Mouse (Mus musculus): Measurements from ENCODE around the gene Rilp. TPM values are rescaled to one million over a fixed set of nuclear protein-coding genes. Genes with fewer than 3 reads are reported as not detected.
A peak's percentile ranks its signal among the peaks of the same experiment; 100 is the strongest.

Gene Rilp
- polyA plus RNA-seq, 1 experiment from 2014 or later, result 5.7 TPM

DNA sequence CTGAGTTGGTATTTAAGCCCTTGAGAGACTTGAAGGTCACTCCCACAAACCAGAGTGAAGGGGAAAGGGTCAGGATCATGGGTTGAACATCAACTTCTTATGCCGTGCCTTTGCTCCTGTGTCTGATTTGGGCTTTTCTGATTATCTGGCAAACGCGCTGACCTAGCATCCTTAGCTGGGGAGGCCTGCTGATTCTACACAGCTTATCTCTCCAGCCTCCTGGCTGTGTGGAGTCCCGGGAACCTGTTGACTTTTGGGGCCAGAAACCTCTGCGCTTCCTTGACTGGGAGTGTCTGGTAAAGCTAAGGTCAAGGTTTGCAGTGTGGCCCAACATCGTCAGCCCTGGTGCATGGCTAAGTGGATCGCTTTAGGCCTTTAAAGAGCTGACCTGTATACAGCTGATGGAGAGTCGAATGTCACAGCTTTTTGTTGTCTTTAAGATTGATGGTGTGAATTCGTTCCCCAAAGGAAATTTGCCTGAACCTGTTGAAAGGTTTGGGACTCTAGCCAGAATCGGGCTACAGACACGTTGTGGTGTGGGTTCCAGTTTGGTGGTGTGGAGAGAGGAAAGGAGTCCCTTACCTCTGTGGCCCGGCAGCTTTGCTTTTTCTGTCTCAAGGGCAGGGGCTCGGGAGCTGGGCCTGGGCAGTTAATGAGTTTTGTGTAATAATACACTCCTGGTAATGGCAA is 25.4 kb downstream of the Rilp start:
- Histone ChIP-seq H3K9ac (ENCODE audit: low read length) (peak overlapping the region; percentile 39; the same call in 1 of the 2 replicates), H3K36me3 (ENCODE audit: control insufficient read depth, insufficient read depth, low read length) (no peaks in the 10 kb centered on the region), H3K27ac (replicated peaks in 1 of 2; ENCODE audit: control insufficient read depth in 1 of 2, insufficient read depth in 1 of 2, low read depth in 2 of 2, low read length in 2 of 2) (peak overlapping the region; percentile 9 to 30; a peak in 1 of 4 replicates), H3K27me3 (ENCODE audit: control insufficient read depth, insufficient read depth, low read length) (no peaks in the 10 kb centered on the region), H3K4me3 (ENCODE audit: control insufficient read depth in 1 of 2, insufficient read depth in 1 of 2, low read depth in 1 of 2, low read length in 2 of 2) (no peak overlapping the region), H3K4me1 (ENCODE audit: control insufficient read depth in 2 of 2, insufficient read depth in 2 of 2, low read length in 2 of 2) (peaks cover 27 to 35% of the 10 kb centered on the region in 2 experiments), H3K4me2 (ENCODE audit: low read length) (no peak overlapping the region), H3K9me3 (ENCODE audit: control insufficient read depth, low read length) (no peaks in the 10 kb centered on the region)
- 33% methylated on average over 13 of the region's 13 CpGs for WGBS
- no peak for ATAC-seq (ENCODE audit: insufficient number of reproducible peaks, insufficient read depth, low FRiP score, low read depth)

DNA sequence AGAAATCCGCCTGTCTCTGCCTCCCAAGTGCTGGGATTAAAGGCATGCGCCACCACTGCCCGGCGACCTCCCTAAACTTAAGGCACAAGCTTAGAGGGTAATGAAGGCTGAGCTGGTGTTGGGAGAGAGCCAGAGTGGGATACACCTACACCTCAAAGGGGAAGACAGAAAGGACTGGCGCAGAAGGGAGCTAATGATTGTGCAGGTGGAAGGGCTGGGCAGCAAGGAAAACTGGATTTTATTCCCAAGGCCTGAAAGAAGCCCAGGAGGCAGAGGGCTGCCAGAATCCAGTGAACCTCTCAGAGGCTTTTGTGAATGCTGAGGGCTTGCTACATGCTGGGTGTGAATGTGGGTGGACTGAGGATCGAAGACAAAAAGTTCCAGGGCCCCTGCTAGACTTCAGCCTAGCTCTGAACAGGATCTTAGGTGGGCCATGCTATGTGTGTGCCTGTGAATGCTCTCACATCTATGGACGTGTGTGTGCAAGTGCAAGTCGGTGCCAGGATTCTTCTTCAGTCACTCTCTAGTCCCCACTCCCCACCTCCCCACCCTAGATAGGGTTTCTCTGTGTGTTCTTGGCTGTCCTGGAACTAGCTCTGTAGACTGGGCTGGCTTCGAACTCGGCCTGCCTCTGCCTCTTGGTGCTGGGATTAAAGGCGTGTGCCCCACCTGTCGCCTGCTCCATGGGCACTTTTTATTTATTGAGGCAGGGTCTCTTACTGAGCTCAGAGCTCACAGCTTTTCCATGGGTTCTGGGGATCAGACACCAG is 26.5 kb downstream of the Rilp start:
- H3K9me3 ChIP-seq (ENCODE audit: control insufficient read depth, low read length), result no peaks in the 10 kb centered on the region
- H3K4me3 ChIP-seq (ENCODE audit: control insufficient read depth in 1 of 2, insufficient read depth in 1 of 2, low read depth in 1 of 2, low read length in 2 of 2), result no peak overlapping the region
- no peak overlapping the region for H3K4me2 ChIP-seq (ENCODE audit: low read length)
- no peaks in the 10 kb centered on the region for H3K27me3 ChIP-seq (ENCODE audit: control insufficient read depth, insufficient read depth, low read length)
- H3K27ac ChIP-seq (replicated peaks in 1 of 2; ENCODE audit: control insufficient read depth in 1 of 2, insufficient read depth in 1 of 2, low read depth in 2 of 2, low read length in 2 of 2), result no peak overlapping the region
- H3K36me3 ChIP-seq (ENCODE audit: control insufficient read depth, insufficient read depth, low read length), result no peaks in the 10 kb centered on the region
- H3K4me1 ChIP-seq (ENCODE audit: control insufficient read depth in 2 of 2, insufficient read depth in 2 of 2, low read length in 2 of 2), result peaks cover 35 to 40% of the 10 kb centered on the region in 2 experiments
- 89% methylated on average over 12 of the region's 12 CpGs for WGBS
- ATAC-seq (ENCODE audit: insufficient number of reproducible peaks, insufficient read depth, low FRiP score, low read depth), result no peak
- H3K9ac ChIP-seq (ENCODE audit: low read length), result no peak overlapping the region

DNA sequence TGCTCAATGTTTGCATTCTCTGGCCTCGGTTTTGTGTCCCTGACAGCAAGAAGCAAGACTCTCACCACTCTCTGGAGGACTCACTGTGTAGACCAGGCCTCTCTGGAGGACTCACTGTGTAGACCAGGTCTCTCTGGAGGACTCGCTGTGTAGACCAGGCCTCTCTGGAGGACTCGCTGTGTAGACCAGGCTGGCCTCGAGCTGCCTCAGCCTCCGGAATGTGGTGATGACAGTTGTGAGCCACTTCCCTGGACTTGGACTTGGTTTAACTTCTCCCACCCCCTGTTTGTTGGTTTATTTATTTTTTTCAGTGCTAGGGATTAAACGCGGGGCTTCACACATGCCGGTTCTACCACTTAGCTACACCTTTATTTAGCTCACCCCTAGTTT is 27.1 kb downstream of the Rilp start:
- H3K27ac ChIP-seq (replicated peaks in 1 of 2; ENCODE audit: control insufficient read depth in 1 of 2, insufficient read depth in 1 of 2, low read depth in 2 of 2, low read length in 2 of 2), result no peak overlapping the region
- no peak overlapping the region for H3K4me3 ChIP-seq (ENCODE audit: control insufficient read depth in 1 of 2, insufficient read depth in 1 of 2, low read depth in 1 of 2, low read length in 2 of 2)
- no peak overlapping the region for H3K9ac ChIP-seq (ENCODE audit: low read length)
- no peaks in the 10 kb centered on the region for H3K9me3 ChIP-seq (ENCODE audit: control insufficient read depth, low read length)
- no peak for ATAC-seq (ENCODE audit: insufficient number of reproducible peaks, insufficient read depth, low FRiP score, low read depth)
- WGBS, result 72% methylated on average over 8 of the region's 8 CpGs
- H3K36me3 ChIP-seq (ENCODE audit: control insufficient read depth, insufficient read depth, low read length), result no peaks in the 10 kb centered on the region
- H3K4me1 ChIP-seq (ENCODE audit: control insufficient read depth in 2 of 2, insufficient read depth in 2 of 2, low read length in 2 of 2), result peaks cover 35 to 40% of the 10 kb centered on the region in 2 experiments
- H3K27me3 ChIP-seq (ENCODE audit: control insufficient read depth, insufficient read depth, low read length), result no peaks in the 10 kb centered on the region
- no peak overlapping the region for H3K4me2 ChIP-seq (ENCODE audit: low read length)

DNA sequence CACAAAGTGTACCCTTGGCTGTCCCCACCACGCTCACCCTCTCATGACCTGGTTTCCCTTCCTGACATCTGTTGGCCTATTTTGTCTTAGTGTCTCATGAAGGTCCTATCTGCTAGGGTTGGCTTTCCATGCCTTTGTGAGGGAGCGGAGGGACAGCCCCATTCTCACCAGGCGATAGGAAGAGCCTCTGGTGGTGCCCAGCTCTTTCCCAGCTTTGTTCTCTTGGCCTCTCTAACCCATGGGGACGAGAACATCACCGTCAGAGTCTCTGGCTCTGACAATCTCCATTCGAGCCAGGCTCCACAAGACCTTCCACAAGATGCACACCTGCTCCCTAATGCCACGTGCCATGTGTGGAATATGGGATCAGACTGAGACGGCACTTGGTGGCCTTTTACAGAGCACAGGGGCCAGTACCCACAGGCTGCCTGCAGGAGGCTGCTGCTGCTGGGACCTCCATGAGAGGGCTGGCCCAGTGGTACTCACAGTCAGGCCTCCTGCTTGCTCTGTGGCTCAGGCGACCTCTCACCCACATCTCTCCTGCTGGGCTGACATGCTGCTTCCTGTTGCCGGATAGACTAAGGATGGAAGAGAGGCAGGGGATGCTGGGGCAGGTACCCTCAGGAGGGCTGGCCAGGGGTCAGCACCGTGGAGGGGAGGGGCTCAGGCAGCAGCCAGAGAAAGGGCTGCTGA is 27.7 kb downstream of the Rilp start:
- no peak for ATAC-seq (ENCODE audit: insufficient number of reproducible peaks, insufficient read depth, low FRiP score, low read depth)
- H3K9ac ChIP-seq (ENCODE audit: low read length), result no peak overlapping the region
- H3K27me3 ChIP-seq (ENCODE audit: control insufficient read depth, insufficient read depth, low read length), result no peaks in the 10 kb centered on the region
- H3K27ac ChIP-seq (replicated peaks in 1 of 2; ENCODE audit: control insufficient read depth in 1 of 2, insufficient read depth in 1 of 2, low read depth in 2 of 2, low read length in 2 of 2), result no peak overlapping the region; a peak in 1 of 4 replicates
- no peak overlapping the region for H3K4me3 ChIP-seq (ENCODE audit: control insufficient read depth in 1 of 2, insufficient read depth in 1 of 2, low read depth in 1 of 2, low read length in 2 of 2)
- no peaks in the 10 kb centered on the region for H3K36me3 ChIP-seq (ENCODE audit: control insufficient read depth, insufficient read depth, low read length)
- WGBS, result 55% methylated on average over 11 of the region's 11 CpGs
- H3K4me1 ChIP-seq (ENCODE audit: control insufficient read depth in 2 of 2, insufficient read depth in 2 of 2, low read length in 2 of 2), result peaks cover 29 to 34% of the 10 kb centered on the region in 2 experiments
- no peak overlapping the region for H3K4me2 ChIP-seq (ENCODE audit: low read length)
- H3K9me3 ChIP-seq (ENCODE audit: control insufficient read depth, low read length), result no peaks in the 10 kb centered on the region

DNA sequence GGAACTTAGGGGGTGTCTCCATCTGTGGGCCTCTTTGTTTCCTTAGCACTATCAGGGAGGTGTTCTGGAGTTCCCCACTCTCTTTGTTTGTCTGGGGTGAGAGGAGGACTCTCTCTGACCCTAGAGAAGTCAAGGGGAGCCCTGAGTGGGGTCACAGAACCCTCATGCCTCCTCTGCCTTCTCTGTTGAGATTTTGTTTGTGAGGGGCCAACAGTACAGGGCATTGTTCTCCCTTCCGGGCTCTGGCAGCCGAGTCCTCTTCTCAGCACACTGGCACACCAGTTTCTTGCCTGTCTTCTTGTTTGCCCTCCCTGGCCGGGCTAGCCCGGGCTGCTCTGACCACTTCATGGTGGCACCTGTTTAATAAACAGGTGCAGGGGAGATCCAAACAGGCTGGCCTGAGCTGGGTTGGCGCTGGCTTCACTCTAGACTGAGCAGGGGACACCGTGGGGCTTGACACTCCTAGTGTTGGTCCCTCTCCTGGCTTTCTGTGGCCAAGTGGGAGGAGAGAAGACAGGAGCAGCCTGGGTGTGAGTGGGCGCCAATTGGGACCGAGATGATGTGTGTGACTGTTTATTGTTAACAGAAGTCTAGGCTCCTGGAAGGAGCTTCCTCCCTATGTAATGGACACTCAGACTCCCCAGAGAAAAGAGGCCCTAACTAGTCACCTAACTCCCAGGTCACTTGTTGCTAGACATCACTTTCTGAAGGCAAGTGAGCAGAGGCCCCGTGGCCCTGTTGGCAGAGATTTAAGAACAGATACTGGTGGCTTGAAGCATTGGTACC is 28.5 kb downstream of the Rilp start:
- peaks cover 27 to 33% of the 10 kb centered on the region in 2 experiments for H3K4me1 ChIP-seq (ENCODE audit: control insufficient read depth in 2 of 2, insufficient read depth in 2 of 2, low read length in 2 of 2)
- peak overlapping the region in 1 of 2 experiments; percentile 47; a peak in 2 of 4 replicates for H3K27ac ChIP-seq (replicated peaks in 1 of 2; ENCODE audit: control insufficient read depth in 1 of 2, insufficient read depth in 1 of 2, low read depth in 2 of 2, low read length in 2 of 2)
- H3K4me2 ChIP-seq (ENCODE audit: low read length), result no peak overlapping the region
- H3K9ac ChIP-seq (ENCODE audit: low read length), result no peak overlapping the region
- no peak overlapping the region for H3K4me3 ChIP-seq (ENCODE audit: control insufficient read depth in 1 of 2, insufficient read depth in 1 of 2, low read depth in 1 of 2, low read length in 2 of 2)
- H3K9me3 ChIP-seq (ENCODE audit: control insufficient read depth, low read length), result no peaks in the 10 kb centered on the region
- WGBS, result 63% methylated on average over 9 of the region's 9 CpGs
- no peaks in the 10 kb centered on the region for H3K36me3 ChIP-seq (ENCODE audit: control insufficient read depth, insufficient read depth, low read length)
- ATAC-seq (ENCODE audit: insufficient number of reproducible peaks, insufficient read depth, low FRiP score, low read depth), result no peak
- no peaks in the 10 kb centered on the region for H3K27me3 ChIP-seq (ENCODE audit: control insufficient read depth, insufficient read depth, low read length)

DNA sequence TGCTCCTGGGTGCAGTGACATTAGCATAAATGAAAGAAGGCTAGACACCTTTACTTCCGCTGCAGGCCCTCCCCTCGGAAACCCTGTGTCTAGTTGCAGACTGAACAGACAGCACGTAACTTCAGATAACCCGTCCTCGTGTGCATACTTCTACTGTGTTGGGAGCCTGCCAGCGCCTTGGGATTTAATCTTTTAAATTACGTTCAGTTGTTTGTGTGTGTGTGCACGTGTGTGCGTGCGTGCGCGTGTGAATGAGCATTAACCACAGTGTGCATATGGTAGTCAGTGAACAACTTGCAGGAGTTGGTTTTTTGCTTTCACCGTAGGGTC is 29.0 kb downstream of the Rilp start:
- no peak for ATAC-seq (ENCODE audit: insufficient number of reproducible peaks, insufficient read depth, low FRiP score, low read depth)
- Histone ChIP-seq H3K9me3 (ENCODE audit: control insufficient read depth, low read length) (no peaks in the 10 kb centered on the region), H3K36me3 (ENCODE audit: control insufficient read depth, insufficient read depth, low read length) (no peaks in the 10 kb centered on the region), H3K4me2 (ENCODE audit: low read length) (no peak overlapping the region), H3K27ac (replicated peaks in 1 of 2; ENCODE audit: control insufficient read depth in 1 of 2, insufficient read depth in 1 of 2, low read depth in 2 of 2, low read length in 2 of 2) (no peak overlapping the region), H3K4me1 (ENCODE audit: control insufficient read depth in 2 of 2, insufficient read depth in 2 of 2, low read length in 2 of 2) (peaks cover 27 to 33% of the 10 kb centered on the region in 2 experiments), H3K27me3 (ENCODE audit: control insufficient read depth, insufficient read depth, low read length) (no peaks in the 10 kb centered on the region), H3K9ac (ENCODE audit: low read length) (no peak overlapping the region), H3K4me3 (ENCODE audit: control insufficient read depth in 1 of 2, insufficient read depth in 1 of 2, low read depth in 1 of 2, low read length in 2 of 2) (no peak overlapping the region)
- 72% methylated on average over 13 of the region's 13 CpGs for WGBS

DNA sequence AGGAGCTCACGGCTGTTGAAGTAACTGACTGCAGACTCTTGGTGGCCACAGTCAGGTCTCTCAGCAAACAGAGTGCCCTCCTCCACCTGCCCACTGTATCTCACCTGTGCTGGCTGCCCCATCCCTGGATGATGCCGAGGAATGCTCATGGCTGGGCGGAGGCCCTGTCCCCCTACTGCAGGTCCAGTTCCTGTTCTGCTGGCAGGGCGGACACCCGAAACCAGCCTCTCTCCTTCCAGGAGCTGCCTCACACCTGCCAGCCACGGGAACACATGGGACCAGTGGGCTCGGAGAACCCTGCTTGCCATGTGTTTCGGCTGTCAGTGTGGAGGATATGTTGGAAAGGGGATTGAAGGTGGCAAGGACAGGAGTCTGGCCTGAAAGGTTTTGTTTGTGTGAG is 30.3 kb downstream of the Rilp start:
- no peak overlapping the region for H3K27ac ChIP-seq (replicated peaks in 1 of 2; ENCODE audit: control insufficient read depth in 1 of 2, insufficient read depth in 1 of 2, low read depth in 2 of 2, low read length in 2 of 2)
- H3K27me3 ChIP-seq (ENCODE audit: control insufficient read depth, insufficient read depth, low read length), result no peaks in the 10 kb centered on the region
- peaks cover 23 to 28% of the 10 kb centered on the region in 2 experiments for H3K4me1 ChIP-seq (ENCODE audit: control insufficient read depth in 2 of 2, insufficient read depth in 2 of 2, low read length in 2 of 2)

More for the DNA sequence above, 30.3 kb downstream of the Rilp start:
- Histone ChIP-seq H3K9ac (ENCODE audit: low read length) (no peak overlapping the region), H3K4me3 (ENCODE audit: control insufficient read depth in 1 of 2, insufficient read depth in 1 of 2, low read depth in 1 of 2, low read length in 2 of 2) (no peak overlapping the region), H3K9me3 (ENCODE audit: control insufficient read depth, low read length) (no peaks in the 10 kb centered on the region), H3K36me3 (ENCODE audit: control insufficient read depth, insufficient read depth, low read length) (no peaks in the 10 kb centered on the region), H3K4me2 (ENCODE audit: low read length) (no peak overlapping the region)
- 88% methylated on average over 8 of the region's 8 CpGs for WGBS
- ATAC-seq (ENCODE audit: insufficient number of reproducible peaks, insufficient read depth, low FRiP score, low read depth), result no peak
